Mouse (Mus musculus) spleen, adult 10 weeks (tissue): ENCODE data around the gene Prn. TPM values are rescaled to one million over a fixed set of nuclear protein-coding genes. Genes with fewer than 3 reads are reported as not detected.

ENCODE experiments used
- polyA plus RNA-seq: library from polyadenylated mRNA; stranded (reverse); fragments of 350-450 nt; fragmentation: Illumina TruSeq; extraction: RNeasy Lipid Tissue Mini Kit (QIAGEN cat#74804); gene quantifications from one replicate; pipeline ENCODE4 v1.2.3, GENCODE M21; 2015; ENCODE audit warnings: low replicate concordance; ENCODE audit not compliant: insufficient read depth

Gene Prn
- not detected for polyA plus RNA-seq

DNA sequence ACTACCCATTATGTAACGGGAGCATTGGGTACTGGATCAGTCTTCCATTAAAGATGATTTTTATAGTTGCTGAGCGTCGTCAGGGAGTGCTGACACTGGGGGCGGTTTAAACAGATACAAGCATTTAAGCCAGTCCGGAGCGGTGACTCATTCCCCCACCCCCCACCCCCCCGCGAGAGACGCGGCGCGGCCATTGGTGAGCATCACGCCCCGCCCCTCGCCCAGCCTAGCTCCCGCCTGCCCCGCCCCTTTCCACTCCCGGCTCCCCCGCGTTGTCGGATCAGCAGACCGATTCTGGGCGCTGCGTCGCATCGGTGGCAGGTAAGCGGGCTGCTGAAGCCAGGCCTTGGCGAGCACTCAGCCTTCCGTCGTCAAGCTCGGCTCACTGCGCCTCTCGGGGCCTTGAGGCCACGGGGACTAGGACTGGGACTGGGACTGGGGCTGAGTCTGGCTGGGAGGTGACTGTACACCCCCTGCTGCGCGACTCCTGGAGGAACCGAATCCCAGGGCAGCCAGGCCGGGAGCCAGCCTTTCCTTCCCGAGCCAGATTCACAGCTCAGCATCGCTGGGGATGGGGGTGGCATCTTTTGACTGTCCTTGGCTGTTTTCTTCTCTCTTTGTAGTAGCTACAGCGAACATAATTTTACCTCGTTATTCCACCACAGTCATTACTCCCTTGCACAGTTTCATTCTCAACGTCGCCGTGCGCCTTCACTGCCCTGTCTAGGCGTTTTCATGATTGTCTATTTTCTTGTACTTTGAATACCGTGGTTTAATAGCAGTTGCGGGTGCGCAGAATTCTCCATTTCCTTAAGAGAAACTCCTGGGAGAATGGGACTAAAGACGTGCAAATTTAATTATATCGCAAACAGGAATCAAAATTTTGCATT, at the start of gene Prn, which contains the start of gene Prnp:
Prn (plus strand) TSS at position 275 of the 890 bp plus-strand sequence.
Prnp (plus strand) TSS at position 246 of the 890 bp plus-strand sequence.

GRCm38 (mm10) chr2:131950598-131951095, 40.9 kb downstream of the Prn start, which contains the start of gene Prnd:
Gene Prnd (plus strand): TSS chr2:131950861.

Other genes with a start within 250 kb of the Prn start
- 0.30 TPM for gene Erv3, start 50.2 kb upstream of the Prn start, polyA plus RNA-seq
- gene Prnp, start within 50 bp of the Prn start, polyA plus RNA-seq: 47.9 TPM
- 3.3 TPM for gene Prnd, start 40.9 kb downstream of the Prn start, polyA plus RNA-seq
- gene Rassf2, start 120.3 kb downstream of the Prn start, polyA plus RNA-seq: 102 TPM
- gene Slc23a2, start 235.2 kb downstream of the Prn start, polyA plus RNA-seq: 28.7 TPM